Mouse (Mus musculus) liver, embryonic 15.5 days (tissue): ENCODE results near the gene Lrrc4c. TPM values are rescaled to one million over a fixed set of nuclear protein-coding genes. Genes with fewer than 3 reads are reported as not detected.

Source experiments
- ATAC-seq: fragments of 200-750 bp; cut with Nextera tagmentation; 2 replicates; pipeline ENCODE4 v1.8.0; 2017; ENCODE audit warnings: moderate number of reproducible peaks, mild to moderate bottlenecking, moderate library complexity; ENCODE audit not compliant: insufficient read depth
- H3K27ac ChIP-seq: fragments of 300-500 bp; sonication (generic); replicated peaks from 2 replicates; pipeline ENCODE4 v1.5.1; 2015; ENCODE audit warnings: mild to moderate bottlenecking, inconsistent platforms
- H3K27me3 ChIP-seq: fragments of 300-500 bp; sonication (generic); 2 replicates; pipeline ENCODE4 v1.6.1; 2015; ENCODE audit warnings: mild to moderate bottlenecking, inconsistent platforms
- H3K36me3 ChIP-seq: fragments of 300-500 bp; sonication (generic); replicated peaks from 2 replicates; pipeline ENCODE4 v1.6.1; 2015; ENCODE audit warnings: moderate library complexity, mild to moderate bottlenecking, inconsistent platforms
- H3K4me1 ChIP-seq: fragments of 300-500 bp; sonication (generic); replicated peaks from 2 replicates; pipeline ENCODE4 v1.6.1; 2015; ENCODE audit warnings: inconsistent platforms
- H3K4me2 ChIP-seq: fragments of 300-500 bp; sonication (generic); 2 replicates; pipeline ENCODE4 v1.6.1; 2015; ENCODE audit warnings: moderate library complexity, mild to moderate bottlenecking, inconsistent platforms
- H3K4me3 ChIP-seq: fragments of 300-500 bp; sonication (generic); replicated peaks from 2 replicates; pipeline ENCODE4 v1.5.1; 2015; ENCODE audit warnings: mild to moderate bottlenecking, inconsistent platforms
- H3K9ac ChIP-seq: fragments of 300-500 bp; sonication (generic); 2 replicates; pipeline ENCODE4 v1.6.1; 2015; ENCODE audit warnings: moderate library complexity, mild to moderate bottlenecking, inconsistent platforms
- H3K9me3 ChIP-seq: fragments of 300-500 bp; sonication (generic); replicated peaks from 2 replicates; pipeline ENCODE4 v1.6.1; 2016; ENCODE audit warnings: inconsistent platforms
- WGBS: fragments of 180-500 bp; shearing (Covaris S2); methylation state at CpG from one replicate; pipeline ENCODE4 v1.1.7; 2015; ENCODE audit warnings: mixed read lengths; ENCODE audit not compliant: insufficient replicate concordance; 5-methylcytosine and 5-hydroxymethylcytosine counted together
- microRNA-seq: library from miRNA; unstranded; fragments of <30 nt; microRNA quantifications from one replicate; pipeline ENCODE4, GENCODE M21; 2016
- polyA plus RNA-seq: library from polyadenylated mRNA; unstranded; fragments of >200 nt; fragmentation: Nextera tagmentation; extraction: Ambion mirVana; gene quantifications from 2 replicates; pipeline ENCODE4 v1.2.1, GENCODE M21; 2015

The Lrrc4c gene
- polyA plus RNA-seq, 1 experiment from 2014 or later, result 0.09 TPM

GRCm38 (mm10) chr2:97614724-97615123, 1296.8 kb downstream of the Lrrc4c start:
- H3K9ac ChIP-seq, result no peak overlapping the region
- H3K4me1 ChIP-seq, result no peaks in the 10 kb centered on the region
- H3K27me3 ChIP-seq, result no peaks in the 10 kb centered on the region
- H3K4me3 ChIP-seq, result no peak overlapping the region
- H3K36me3 ChIP-seq, result no peaks in the 10 kb centered on the region
- WGBS, result 83% methylated on average over 2 of the region's 2 CpGs
- no peak overlapping the region for H3K27ac ChIP-seq
- ATAC-seq, result no peak
- no peak overlapping the region for H3K4me2 ChIP-seq
- H3K9me3 ChIP-seq, result no peaks in the 10 kb centered on the region

- Histone ChIP-seq H3K9ac (no peak overlapping the region), H3K4me3 (no peak overlapping the region), H3K27ac (no peak overlapping the region), H3K4me1 (no peaks in the 10 kb centered on the region), H3K4me2 (no peak overlapping the region), H3K9me3 (no peaks in the 10 kb centered on the region), H3K27me3 (no peaks in the 10 kb centered on the region), H3K36me3 (no peaks in the 10 kb centered on the region)
- ATAC-seq, result no peak
- WGBS, result 62% methylated on average over 1 of the region's 1 CpGs
Measured at GRCm38 (mm10) chr2:97618589-97618988, 1300.6 kb downstream of the Lrrc4c start.

GRCm38 (mm10) chr2:97639941-97640340, 1322.0 kb downstream of the Lrrc4c start:
- Histone ChIP-seq H3K27ac (no peak overlapping the region), H3K4me2 (no peak overlapping the region), H3K36me3 (no peaks in the 10 kb centered on the region), H3K9me3 (no peaks in the 10 kb centered on the region), H3K4me1 (no peaks in the 10 kb centered on the region), H3K9ac (no peak overlapping the region), H3K27me3 (no peaks in the 10 kb centered on the region), H3K4me3 (no peak overlapping the region)
- WGBS, result 63% methylated on average over 2 of the region's 2 CpGs
- ATAC-seq, result no peak

- H3K36me3 ChIP-seq, result no peaks in the 10 kb centered on the region
- no peak overlapping the region for H3K4me3 ChIP-seq
- ATAC-seq, result no peak
Measured at GRCm38 (mm10) chr2:97641661-97642060, 1323.7 kb downstream of the Lrrc4c start.

GRCm38 (mm10) chr2:97652711-97653110, 1334.7 kb downstream of the Lrrc4c start:
- no peak for ATAC-seq
- WGBS, result 51% methylated on average over 1 of the region's 1 CpGs
- no peaks in the 10 kb centered on the region for H3K27me3 ChIP-seq
- H3K36me3 ChIP-seq, result no peaks in the 10 kb centered on the region
- H3K9me3 ChIP-seq, result no peaks in the 10 kb centered on the region
- no peak overlapping the region for H3K9ac ChIP-seq
- no peak overlapping the region for H3K27ac ChIP-seq
- no peaks in the 10 kb centered on the region for H3K4me1 ChIP-seq
- H3K4me2 ChIP-seq, result no peak overlapping the region
- H3K4me3 ChIP-seq, result no peak overlapping the region

More at GRCm38 (mm10) chr2:97641661-97642060, 1323.7 kb downstream of the Lrrc4c start:
- Histone ChIP-seq H3K9me3 (no peaks in the 10 kb centered on the region), H3K27ac (no peak overlapping the region), H3K4me2 (no peak overlapping the region), H3K4me1 (no peaks in the 10 kb centered on the region), H3K27me3 (no peaks in the 10 kb centered on the region), H3K9ac (no peak overlapping the region)

Small RNA genes within 50 kb of the gene (microRNA-seq; reads per million reads assigned to microRNA genes)
- gene Gm44320, result not detected
